Mouse (Mus musculus) urinary bladder, postnatal 36 days (tissue): ENCODE results near the gene Dmrtc2.
"Not testable (repeated sequence)": the region's sequence is repeated elsewhere in the genome, so short reads cannot be mapped to it uniquely, and the experiment has no call there.

Experiments used
- DNase-seq, 2 experiments: peaks; one replicate each; pipeline ENCODE4 v3.0.0; 2022; ENCODE audit warnings: low spot score in 2 of 2, mixed read lengths in 1 of 2

The Dmrtc2 gene

DNA sequence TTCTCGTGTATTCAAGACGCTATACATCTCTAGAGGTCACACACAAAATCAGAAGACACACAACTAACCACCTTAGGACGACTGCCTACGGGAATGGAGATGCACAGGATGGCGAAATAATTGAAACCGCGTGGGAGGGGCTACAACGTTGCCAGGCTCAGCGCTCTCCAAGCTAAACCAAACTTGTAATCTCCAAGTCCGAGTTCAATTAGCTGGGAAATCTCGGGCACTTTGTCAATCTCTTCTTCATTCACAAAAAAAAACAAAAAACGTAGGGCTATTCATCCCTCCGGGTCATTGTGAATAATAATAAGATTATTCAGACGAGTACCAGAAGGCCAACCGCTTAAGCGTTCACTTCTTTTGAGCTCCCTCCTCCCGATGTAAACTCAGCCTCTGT is 777 bp upstream of the Dmrtc2 start:
- DNase-seq, result no peak

DNA sequence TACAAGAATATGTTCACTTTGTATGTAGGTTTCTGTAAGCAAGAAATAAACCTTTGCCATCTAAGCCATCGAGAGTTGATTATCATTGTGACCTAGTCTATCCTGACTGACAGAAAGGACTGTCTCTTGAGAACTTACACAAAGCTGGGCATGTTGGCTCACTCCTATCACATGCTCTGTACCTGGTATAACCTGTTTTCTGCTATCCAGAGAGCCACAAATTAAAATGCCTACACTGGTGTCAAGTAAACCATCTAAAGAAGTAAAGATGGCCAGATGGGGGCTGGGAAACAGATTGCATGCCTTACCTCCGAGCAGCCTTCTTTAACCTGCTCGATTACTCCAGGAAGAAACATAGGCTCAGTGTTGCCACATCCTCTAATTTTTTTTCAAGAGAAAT is 7.7 kb downstream of the Dmrtc2 start:
- DNase-seq, result no peak

DNA sequence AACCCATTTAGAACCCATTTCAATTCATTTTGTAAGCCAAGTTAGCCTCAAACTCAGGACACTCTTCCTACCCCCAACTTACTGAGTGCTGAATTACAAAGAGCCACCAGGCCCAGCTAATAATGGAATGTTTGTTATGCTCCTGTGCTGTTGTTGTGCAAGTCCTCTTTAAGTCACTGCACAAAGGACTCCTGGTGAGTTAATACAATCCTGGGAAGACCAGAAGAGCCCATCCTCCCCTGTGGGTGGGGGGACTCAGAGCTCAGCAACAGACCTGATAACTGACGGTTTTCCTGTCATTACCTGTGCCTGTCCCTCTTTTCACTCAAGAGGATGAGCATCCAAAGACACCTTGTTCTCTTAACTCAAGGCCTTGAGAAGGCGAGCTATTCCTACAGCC is 9.8 kb downstream of the Dmrtc2 start:
- DNase-seq, result no peak

DNA sequence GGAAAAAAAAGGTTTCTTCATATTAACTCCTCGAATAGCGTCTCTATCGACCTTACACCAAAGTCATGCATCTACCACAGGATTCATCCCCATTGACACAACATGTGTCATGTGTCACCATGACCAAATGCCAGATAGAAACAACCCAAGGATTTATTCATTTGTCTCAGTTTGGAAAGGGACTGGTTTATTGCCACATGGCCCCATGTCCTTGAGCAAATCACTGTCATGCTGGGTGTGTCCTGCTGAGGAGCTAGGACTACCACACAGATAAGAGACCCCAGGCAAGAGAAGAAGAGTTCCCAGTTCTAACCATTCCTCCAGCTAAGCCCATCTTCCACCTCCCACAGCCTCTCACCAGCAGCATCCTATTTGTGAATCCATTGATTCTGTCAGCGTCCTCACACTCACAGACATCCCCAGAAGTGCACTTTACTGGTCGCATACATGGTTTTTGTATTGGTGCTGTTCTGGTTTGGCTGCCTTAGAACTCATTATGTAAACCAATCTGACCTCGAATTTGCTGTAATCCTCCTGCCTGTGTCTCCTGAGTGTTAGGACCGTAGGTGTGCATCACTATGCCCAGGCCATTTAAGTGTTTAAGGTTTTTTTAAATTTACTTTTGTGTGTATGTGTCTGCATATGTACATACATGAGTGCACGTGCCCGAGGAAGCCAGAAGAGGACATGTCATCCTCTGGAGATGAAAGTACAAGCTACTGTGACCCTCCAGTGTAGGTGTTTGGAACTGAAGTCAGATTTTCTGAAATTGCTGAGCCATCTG is 12.8 kb downstream of the Dmrtc2 start:
- DNase-seq, result no peak

DNA sequence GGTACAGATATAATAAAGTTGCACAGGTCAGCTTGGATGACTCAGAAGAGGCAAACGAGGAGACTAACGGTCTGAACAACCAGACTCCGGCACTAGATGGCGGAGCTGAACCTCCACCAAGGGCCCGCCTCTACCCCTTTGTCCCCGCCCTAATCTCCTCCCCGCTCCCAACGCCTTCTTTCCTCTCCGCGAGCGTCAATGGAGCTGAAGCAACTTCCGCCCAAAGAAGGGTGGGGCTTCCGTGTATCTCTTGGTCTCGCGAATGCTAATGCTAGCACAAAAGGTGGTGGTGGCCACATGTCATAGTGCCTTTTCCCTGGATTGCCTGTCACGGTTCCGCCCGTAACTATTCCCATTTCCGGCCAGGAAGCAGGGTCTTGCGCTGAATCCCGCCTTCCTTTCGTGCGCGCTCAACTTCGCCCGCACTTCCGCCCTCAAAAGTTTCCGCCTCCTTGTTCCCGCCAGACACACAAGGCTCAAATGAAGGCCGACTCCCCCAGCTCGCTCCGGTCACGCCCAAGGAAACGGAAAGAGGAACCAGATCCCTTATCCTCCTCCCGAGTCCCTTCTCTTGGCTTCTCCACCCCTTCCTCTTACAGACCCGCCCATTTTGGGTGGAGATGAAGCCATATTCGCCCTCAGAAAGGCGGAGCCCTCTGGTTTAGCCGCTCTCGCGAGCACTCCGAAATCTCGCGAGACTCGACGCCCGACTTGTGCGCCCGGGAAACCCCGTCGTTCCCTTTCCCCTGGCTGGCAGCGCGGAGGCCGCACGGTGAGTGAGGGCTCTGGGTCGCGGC is 14.2 kb downstream of the Dmrtc2 start, which contains the start of gene Rps19:
Gene Rps19 (plus strand): TSS at position 476 of the 797 bp plus-strand sequence.
- peak; percentile 99 for DNase-seq

DNA sequence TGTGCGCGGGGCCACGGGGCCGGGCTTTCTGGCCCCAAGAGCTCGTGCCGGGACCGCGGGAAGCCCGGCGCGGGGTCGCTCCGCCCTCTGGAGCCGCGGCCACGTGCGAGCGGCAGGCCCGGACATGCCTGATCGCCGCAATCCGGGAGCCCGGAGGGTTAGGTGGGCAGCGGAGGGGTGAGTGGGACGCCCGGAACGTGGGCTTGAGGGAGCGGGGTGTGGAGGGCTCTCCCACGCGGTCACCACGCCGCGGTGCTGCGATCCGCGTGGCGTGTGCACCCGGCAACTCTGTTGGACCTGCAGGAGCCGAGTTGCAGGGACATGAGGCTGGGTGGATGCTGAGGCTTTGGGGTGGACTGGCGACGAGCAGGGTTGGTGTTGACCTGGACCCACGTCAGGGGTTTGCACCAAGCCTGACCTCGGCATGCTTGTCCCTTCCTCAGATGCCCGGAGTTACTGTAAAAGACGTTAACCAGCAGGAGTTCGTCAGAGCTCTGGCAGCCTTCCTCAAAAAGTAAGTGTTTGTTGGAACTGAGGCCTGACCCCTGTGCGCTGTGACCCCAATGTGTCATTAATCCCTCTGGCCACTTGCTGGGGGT is 14.9 kb downstream of the Dmrtc2 start:
- peak in 1 of 2 experiments; percentile 22 for DNase-seq

DNA sequence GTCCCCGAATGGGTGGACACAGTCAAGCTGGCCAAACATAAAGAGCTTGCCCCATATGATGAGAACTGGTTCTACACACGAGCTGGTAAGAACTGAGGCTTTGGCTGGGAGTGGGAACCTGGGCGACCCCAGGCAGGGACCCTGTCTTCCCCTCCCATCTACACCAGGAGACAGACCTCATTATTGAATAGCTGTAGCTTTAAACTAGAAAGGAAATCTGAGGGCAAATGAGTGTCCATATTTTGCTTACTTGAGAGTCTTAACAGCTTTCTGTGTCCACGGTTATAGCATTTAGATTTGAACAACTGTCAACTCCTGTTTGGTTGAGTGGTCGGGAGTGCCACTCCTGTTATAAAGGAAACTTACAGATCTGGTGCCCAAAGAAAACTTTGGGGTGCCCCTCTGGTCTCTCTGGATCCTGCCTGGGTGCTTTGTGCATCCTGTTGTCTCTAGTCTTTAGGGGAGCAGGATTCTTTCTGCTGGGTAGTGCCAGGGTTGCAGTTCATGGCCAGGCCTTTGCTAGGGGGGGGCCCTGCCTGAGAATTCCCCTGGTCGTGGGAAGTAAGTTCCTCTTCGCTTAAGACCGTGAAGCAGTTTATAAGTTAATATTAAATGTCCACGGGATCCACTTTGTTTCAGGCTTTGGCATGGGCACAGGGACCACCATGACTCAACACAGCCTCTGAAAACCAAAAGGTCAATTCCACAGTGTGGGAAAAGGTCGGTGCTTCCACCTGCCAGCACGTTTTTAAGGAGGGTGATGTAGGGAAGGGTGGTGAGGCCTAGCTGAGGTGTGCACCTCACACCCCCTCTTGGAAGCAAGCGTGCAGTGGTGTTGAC is 15.8 kb downstream of the Dmrtc2 start:
- no peak for DNase-seq

DNA sequence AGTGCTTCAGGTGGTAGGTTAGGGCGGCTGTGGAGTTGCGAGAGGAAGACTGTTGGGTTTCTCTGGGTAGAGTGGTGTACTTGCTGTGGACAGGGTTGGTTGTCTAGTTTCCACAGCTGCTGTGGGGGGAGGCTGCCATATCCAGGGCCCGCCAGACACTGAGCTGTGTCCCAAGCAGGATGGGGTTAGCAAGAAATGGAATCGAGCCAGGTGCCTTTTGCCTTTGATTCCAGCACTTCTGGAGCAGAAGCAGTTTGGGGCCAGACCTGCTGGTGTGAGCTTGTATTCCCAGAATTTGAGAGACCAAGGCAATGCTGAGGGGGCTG is 16.4 kb downstream of the Dmrtc2 start:
- DNase-seq, result peak in 1 of 2 experiments; percentile 33

DNA sequence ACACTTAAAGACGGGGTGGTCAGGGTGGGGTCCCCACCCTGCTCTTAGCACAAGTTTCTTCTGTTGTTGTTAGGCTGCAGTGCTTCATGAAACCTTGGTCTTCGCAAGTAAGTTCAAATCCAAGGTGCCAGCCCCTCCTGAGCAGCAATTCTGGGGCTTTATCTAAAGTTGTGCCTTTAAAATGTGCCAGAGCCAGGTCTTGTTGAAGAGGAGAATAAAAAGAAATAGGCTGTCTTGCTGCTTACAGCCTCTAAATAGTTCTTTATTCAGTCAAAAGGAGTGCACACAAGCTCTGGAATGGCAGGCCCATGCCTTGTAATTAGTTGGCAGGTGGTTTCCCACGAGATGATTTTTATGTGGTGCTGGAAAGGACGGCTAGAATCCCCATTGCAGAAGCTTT is 17.2 kb downstream of the Dmrtc2 start:
- DNase-seq, result no peak

DNA sequence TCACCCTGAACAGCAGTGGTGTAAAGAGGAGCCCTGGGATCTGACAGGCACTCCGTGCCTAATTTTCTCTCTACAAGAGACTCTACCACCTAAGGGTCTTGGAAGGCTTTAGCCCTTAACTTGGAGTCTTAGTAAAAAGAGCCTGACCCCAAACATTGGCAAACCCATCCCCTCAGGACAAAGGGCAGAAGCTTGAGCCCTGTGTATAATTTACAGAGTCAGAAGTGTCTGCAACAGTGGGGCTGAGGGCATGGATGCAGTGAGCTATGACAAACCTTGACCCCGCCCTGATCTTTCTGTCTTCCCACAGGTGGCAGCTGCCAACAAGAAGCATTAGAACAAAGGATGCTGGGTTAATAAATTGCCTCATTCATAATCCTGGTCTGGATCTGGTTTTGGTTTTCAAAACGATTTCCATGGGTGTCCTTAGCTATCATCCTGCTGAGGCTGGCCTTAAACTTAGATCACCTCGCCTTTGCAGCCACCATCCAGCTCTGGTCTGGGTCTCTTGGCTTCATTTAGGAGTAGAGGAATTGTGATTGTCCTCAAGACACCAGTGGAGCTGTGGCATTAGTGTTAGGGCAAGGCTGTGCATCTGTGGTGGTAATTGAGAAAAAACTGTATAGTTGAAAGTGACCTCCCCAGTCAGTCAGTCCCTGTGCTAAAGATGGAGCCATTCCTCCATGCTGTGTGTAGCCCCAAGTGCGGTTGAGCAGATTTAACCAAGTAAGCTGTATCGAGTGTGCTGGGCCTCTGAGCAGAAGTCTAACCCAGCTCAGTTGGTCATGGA is 19.8 kb downstream of the Dmrtc2 start:
- no peak for DNase-seq

DNA sequence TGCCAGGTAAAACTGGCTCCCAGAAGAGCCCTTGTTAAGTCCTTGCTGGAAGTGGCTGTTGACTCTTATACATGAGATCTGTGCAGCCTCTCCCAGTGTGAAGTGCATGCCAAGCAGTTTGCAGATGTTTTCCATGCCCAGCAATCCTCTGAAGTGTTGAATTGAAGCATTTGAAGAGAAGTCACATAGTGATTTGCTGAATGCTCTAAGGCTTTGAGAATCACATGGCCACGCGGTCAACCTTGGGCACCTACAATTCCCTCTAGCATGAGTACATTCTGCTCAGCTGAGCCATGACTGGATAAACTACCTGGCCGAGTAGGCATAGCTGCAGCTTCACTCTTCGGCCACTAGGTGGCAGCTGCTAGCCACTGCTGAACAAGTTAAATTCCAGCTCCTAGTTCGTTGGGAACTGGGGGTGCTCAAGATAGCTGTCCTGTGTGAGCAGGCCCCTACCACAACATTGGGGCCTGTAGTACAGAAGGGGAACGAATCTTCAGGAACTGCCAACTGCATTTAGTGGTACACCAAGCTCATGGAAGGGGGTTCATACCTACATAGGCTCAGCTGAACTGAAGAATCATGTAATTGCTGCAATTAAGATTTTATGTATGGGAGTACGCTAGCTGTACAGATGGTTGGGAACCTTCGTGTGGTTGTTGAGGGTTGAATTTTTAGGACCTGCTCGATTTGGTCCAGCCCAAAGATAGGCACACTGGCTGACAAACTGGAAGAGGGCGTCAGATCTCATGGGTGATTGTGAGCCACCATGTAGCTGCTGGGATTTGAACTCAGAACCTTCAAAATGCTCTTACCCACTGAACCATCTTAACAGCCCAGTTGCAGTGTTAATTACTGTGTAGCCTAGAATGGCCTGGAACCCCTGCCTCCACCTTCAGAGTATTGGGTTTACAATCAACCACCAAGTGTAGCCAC is 20.7 kb downstream of the Dmrtc2 start:
- peak; percentile 59 to 69 for DNase-seq

DNA sequence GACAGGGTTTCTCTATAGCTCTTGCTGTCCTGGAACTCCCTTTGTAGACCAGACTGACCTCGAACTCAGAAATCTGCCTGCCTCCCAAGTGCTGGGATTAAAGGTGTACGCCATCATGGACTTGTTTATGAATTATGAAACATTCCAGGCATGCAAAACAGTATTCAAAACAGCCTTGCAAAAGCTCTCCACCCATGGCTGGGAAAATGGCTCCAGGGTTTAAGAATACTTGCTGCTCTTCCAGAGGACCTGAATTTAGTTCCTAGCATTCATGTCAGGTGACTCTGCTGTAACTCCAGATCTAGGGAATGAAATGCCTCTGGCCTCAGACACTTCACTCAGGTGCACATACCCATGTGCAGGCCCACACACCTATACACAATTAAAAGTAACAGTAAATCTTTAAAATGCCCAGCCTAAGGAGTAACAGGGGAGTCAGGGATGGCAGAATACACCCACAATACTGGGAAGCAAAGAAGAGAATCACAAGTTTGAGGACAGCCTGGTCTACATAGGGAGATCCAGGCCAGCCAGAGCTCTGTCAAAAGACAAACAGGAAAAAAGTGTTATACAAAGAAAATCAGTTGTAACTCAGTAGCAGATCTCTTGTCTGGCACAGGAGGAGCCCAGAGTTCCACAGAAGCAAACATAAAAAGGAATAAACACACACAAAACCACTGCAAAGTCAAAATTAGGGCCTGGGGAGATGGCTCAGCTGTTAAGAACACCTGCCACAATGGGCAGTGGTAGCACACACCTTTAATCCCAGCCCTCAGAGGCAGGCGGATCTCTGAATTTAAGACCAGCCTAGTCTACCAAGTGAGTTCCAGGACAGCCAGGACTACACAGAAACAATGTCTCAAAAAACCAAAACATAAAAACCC is 21.6 kb downstream of the Dmrtc2 start:
- no peak for DNase-seq

DNA sequence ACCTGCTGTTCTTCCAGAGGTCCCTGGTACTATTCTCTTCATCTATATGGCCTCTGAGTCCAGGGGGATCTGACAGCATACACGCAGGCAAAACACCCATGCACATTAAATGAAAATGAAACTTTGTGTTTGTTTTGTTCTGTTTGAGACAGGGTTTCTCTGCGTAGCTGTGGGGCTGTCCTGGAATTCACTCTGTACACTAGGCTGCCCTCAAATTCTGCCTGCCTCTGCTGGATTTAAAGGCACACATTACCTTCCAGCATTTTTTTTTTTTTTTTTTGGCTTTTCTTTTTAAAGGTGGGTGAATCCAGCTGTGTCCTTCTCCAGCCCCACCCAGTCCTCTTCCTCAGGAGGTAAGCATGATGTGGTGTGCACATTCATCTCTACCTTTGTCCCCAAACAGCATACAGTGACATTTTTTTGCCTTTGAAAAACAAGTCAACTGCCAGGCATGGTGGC is 22.3 kb downstream of the Dmrtc2 start:
- no peak for DNase-seq

DNA sequence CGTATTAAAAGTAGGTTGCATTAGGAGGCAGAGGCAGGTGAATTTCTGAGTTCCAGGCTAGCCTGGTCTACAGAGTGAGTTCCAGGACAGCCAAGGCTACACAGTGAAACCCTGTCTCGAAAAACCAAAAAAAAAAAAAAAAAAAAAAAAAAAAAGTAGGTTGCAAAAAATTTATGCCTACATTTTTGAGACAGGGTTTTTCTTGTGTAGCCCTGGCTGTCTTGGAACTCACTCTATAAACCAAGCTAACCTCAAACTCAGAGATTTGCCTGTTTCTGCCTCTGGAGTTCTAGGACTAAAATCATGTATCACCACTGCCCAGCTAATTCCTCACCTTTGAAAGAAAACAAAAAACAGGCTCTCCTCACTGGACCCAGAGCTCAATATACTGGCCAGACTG is 25.9 kb downstream of the Dmrtc2 start:
- not testable (repeated sequence) for DNase-seq

DNA sequence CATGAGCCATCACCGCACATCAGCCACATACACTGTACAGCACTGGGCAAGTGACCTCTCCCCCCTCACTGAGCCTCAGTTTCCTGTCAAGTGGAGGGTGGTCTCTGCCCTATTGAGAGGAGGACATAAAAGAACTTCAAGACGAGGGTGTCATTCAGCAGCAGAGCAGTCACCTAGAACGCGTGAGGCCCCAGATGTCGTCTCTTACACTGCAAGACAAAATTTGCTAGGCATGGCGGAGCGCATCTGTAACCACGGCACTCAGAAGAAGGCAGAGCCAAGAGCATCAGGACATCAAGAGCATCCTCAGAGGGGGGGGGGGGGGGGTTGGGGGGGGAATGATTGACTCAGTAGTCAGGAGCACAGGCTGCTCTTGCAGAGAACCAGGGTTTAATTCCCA is 26.4 kb downstream of the Dmrtc2 start:
- no peak for DNase-seq

DNA sequence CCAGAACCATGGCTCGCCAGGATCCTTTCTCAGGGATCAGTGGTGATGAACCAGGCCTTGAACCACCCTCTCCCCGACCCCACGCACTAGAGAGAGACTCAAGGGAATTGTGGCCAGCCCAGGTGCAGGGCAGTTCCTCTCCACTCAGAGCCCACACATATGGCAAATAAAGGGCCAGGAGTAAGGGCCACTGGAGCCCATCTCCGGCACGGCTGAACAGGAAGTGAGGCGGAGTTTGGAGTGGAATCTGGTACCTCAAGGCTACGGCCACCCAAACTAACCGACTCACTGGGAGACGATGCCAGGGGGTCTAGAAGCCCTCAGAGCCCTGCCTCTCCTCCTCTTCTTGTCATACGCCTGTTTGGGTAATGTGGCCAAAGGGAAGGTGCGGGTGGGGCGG is 27.4 kb downstream of the Dmrtc2 start, which contains the start of gene Cd79a:
Gene Cd79a (plus strand): TSS at position 158 of the 400 bp plus-strand sequence.
- no peak for DNase-seq

DNA sequence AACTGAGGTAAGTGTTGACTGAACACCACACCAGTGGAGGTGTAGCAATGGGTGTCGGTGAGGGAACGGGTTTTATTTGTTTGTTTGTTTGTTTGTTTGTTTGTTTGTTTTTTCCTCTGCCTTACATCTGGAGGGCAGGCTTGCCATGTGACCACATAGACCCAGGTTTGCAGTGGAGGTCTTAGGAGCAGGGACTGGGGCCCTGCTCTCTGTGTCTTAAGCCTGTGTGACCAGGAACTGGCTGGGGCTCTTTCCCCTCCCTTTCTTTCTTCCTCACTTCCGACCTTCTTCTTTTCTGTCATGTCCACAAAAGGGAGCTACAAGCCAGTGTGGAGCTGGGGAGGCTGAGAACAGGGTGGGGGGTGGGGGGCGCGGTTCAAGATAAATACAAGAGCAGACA is 28.1 kb downstream of the Dmrtc2 start:
- no peak for DNase-seq

DNA sequence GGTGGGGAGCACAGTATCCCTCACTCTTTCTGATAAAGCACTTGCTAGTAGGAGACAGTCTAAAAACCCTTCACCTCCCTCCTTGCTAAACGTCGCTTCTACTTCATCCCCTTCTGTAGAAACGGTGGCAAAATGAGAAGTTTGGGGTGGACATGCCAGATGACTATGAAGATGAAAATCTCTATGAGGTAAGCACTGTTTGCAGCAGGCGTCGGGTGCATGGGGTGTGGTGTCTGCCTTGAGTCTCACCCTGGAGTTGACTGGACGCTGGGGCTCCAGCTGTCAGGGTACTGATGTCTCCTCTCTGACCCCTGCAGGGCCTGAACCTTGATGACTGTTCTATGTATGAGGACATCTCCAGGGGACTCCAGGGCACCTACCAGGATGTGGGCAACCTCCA is 31.3 kb downstream of the Dmrtc2 start:
- DNase-seq, result no peak

DNA sequence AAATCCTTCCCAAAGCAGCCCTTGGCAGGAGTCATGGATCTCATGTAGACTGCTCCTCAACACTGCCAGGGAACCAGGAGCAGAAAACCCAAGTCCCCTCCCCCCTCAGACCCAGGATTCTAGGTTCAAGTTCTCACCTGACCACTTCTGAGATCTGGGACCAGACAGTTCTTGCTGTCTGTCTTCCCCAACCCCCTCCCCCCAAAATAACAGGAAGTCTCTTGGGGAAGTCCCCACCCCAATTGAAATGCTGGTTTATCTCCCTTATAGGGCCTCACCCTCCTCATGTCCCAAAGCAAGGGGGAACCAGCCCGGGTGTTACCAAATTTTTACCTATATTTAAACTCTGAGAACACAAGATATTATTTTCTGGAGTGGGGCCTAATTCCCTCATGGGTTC is 32.0 kb downstream of the Dmrtc2 start:
- no peak for DNase-seq
